Mouse (Mus musculus) heart, postnatal 10 days (tissue): ENCODE data around the gene Pkp4. TPM values are rescaled to one million over a fixed set of nuclear protein-coding genes. Genes with fewer than 3 reads are reported as not detected.
A peak's percentile ranks its signal among the peaks of the same experiment; 100 is the strongest.
"Not testable (repeated sequence)": the region's sequence is repeated elsewhere in the genome, so short reads cannot be mapped to it uniquely, and the experiment has no call there.

ENCODE experiments used
- DNase-seq, 2 experiments: peaks; one replicate each; pipeline ENCODE4 v3.0.0; 2021
- intact Hi-C: fragments of 180-260 bp; cut with DNase I; formaldehyde crosslinking; loops from one replicate; pipeline ENCODE4 v1.15.1; 2025
- total RNA-seq, 2 experiments: library from RNA; stranded (reverse); gene quantifications; 2 replicates each; pipeline ENCODE4 v1.2.3; 2021

Gene Pkp4
- total RNA-seq, 2 experiments from 2014 or later, result 191 to 198 TPM

- intact Hi-C loops, result loop anchor here (5.0 kb wide), 1 partner anchor 58 kb away; no protein-coding TSS in a partner anchor
- no peak for DNase-seq
Measured at GRCm38 (mm10) chr2:59364156-59364842, 203.6 kb downstream of the Pkp4 start.

GRCm38 (mm10) chr2:59367191-59367590 is 206.5 kb downstream of the Pkp4 start:
- intact Hi-C loops, result no loop called here
- DNase-seq, result no peak

- intact Hi-C loops, result no loop called here
- DNase-seq, result no peak
Measured at GRCm38 (mm10) chr2:59373113-59373512, 212.5 kb downstream of the Pkp4 start.

- intact Hi-C loops, result no loop called here
- DNase-seq, result no peak
Measured at GRCm38 (mm10) chr2:59378096-59378495, 217.4 kb downstream of the Pkp4 start.

GRCm38 (mm10) chr2:59378861-59379260 is 218.2 kb downstream of the Pkp4 start:
- DNase-seq, intact Hi-C loops: not testable (repeated sequence)

- intact Hi-C loops, result no loop called here
- no peak for DNase-seq
Measured at GRCm38 (mm10) chr2:59383231-59383630, 222.6 kb downstream of the Pkp4 start.

- intact Hi-C loops, result no loop called here
- DNase-seq, result no peak
Measured at GRCm38 (mm10) chr2:59383852-59384776, 223.5 kb downstream of the Pkp4 start.

- intact Hi-C loops, result no loop called here
Measured at GRCm38 (mm10) chr2:59385211-59385935, 224.7 kb downstream of the Pkp4 start.

GRCm38 (mm10) chr2:59389971-59390370 is 229.3 kb downstream of the Pkp4 start:
- intact Hi-C loops, result no loop called here
- DNase-seq, result no peak

More at GRCm38 (mm10) chr2:59385211-59385935, 224.7 kb downstream of the Pkp4 start:
- no peak for DNase-seq

- no peak for DNase-seq
- intact Hi-C loops, result no loop called here
Measured at GRCm38 (mm10) chr2:59393177-59393576, 232.5 kb downstream of the Pkp4 start.

- DNase-seq, result no peak
- intact Hi-C loops, result no loop called here
Measured at GRCm38 (mm10) chr2:59394651-59395050, 234.0 kb downstream of the Pkp4 start.

GRCm38 (mm10) chr2:59395160-59395650 is 234.6 kb downstream of the Pkp4 start:
- DNase-seq, intact Hi-C loops: not testable (repeated sequence)

GRCm38 (mm10) chr2:59396555-59396954 is 235.9 kb downstream of the Pkp4 start:
- intact Hi-C loops, result no loop called here
- DNase-seq, result no peak

GRCm38 (mm10) chr2:59397531-59397930 is 236.9 kb downstream of the Pkp4 start:
- no peak for DNase-seq
- intact Hi-C loops, result no loop called here

- intact Hi-C loops, result loop anchor here (2.0 to 5.0 kb wide), 2 partner anchors 38 to 174 kb away; no protein-coding TSS in a partner anchor
Measured at GRCm38 (mm10) chr2:59400901-59401378, 240.3 kb downstream of the Pkp4 start.

GRCm38 (mm10) chr2:59401841-59402461 is 241.3 kb downstream of the Pkp4 start:
- intact Hi-C loops, result loop anchor here (2.0 to 5.0 kb wide), 2 partner anchors 37 to 175 kb away; no protein-coding TSS in a partner anchor
- peak; percentile 55 for DNase-seq

More at GRCm38 (mm10) chr2:59400901-59401378, 240.3 kb downstream of the Pkp4 start:
- DNase-seq, result peak; percentile 35 to 45

GRCm38 (mm10) chr2:59404022-59404421 is 243.4 kb downstream of the Pkp4 start:
- no peak for DNase-seq
- intact Hi-C loops, result loop anchor here (5.0 kb wide), 1 partner anchor 177 kb away; no protein-coding TSS in a partner anchor
